Mouse (Mus musculus): ENCODE results near the gene Ptgfrn. TPM values are rescaled to one million over a fixed set of nuclear protein-coding genes. Genes with fewer than 3 reads are reported as not detected.
A peak's percentile ranks its signal among the peaks of the same experiment; 100 is the strongest.

Gene Ptgfrn
- polyA plus RNA-seq, 1 experiment from 2014 or later, result 0.35 TPM

GRCm38 (mm10) chr3:101003575-101004356 lies 106.3 kb downstream of the Ptgfrn start:
- Histone ChIP-seq H3K27ac (ENCODE audit: low read depth) (no peak overlapping the region), H3K4me1 (ENCODE audit: insufficient read depth) (no peaks in the 10 kb centered on the region), H3K4me3 (ENCODE audit: low read depth, low read length) (no peak overlapping the region), H3K9me3 (ENCODE audit: low read length) (no peaks in the 10 kb centered on the region), H3K9ac (replicated peaks) (no peak overlapping the region), H3K36me3 (replicated peaks; ENCODE audit: insufficient read depth, low read length) (no peaks in the 10 kb centered on the region), H3K27me3 (ENCODE audit: insufficient read depth, low read length) (no peaks in the 10 kb centered on the region), H3K4me2 (ENCODE audit: low read depth, low read length) (no peak overlapping the region)
- ATAC-seq (no peak), DNase-seq (no peak)
- no peak for TF ChIP-seq EP300 (IDR thresholded peaks at IDR 0.05; ENCODE audit: low read depth)
- TF ChIP-seq CTCF (IDR thresholded peaks at IDR 0.05; ENCODE audit: low read depth), result 0 out of 2 replicates have a peak, but pooled peaks have one; percentile 8
- WGBS (ENCODE audit: insufficient replicate concordance), result 39% methylated on average over 15 of the region's 15 CpGs

- no peak overlapping the region for H3K9ac ChIP-seq (replicated peaks)
- ATAC-seq, result no peak
- no peaks in the 10 kb centered on the region for H3K36me3 ChIP-seq (replicated peaks; ENCODE audit: insufficient read depth, low read length)
- H3K27me3 ChIP-seq (ENCODE audit: insufficient read depth, low read length), result no peaks in the 10 kb centered on the region
- no peak overlapping the region for H3K4me2 ChIP-seq (ENCODE audit: low read depth, low read length)
- H3K4me3 ChIP-seq (ENCODE audit: low read depth, low read length), result no peak overlapping the region
- TF ChIP-seq EP300 (IDR thresholded peaks at IDR 0.05; ENCODE audit: low read depth) (no peak), CTCF (IDR thresholded peaks at IDR 0.05; ENCODE audit: low read depth) (no peak)
- DNase-seq, result no peak
- no peaks in the 10 kb centered on the region for H3K9me3 ChIP-seq (ENCODE audit: low read length)
- 28% methylated on average over 2 of the region's 2 CpGs for WGBS (ENCODE audit: insufficient replicate concordance)
- H3K27ac ChIP-seq (ENCODE audit: low read depth), result no peak overlapping the region
- peaks cover 3% of the 10 kb centered on the region; the same call in 1 of the 2 replicates for H3K4me1 ChIP-seq (ENCODE audit: insufficient read depth)
Observed at GRCm38 (mm10) chr3:100999732-101000131, 110.3 kb downstream of the Ptgfrn start.

- WGBS (ENCODE audit: insufficient replicate concordance), result 19% methylated on average over 6 of the region's 6 CpGs
Observed at GRCm38 (mm10) chr3:100998904-100999340, 111.2 kb downstream of the Ptgfrn start.

GRCm38 (mm10) chr3:100997785-100998570 lies 112.1 kb downstream of the Ptgfrn start:
- ATAC-seq (no peak), DNase-seq (no peak)
- H3K4me1 ChIP-seq (ENCODE audit: insufficient read depth), result peaks cover 9% of the 10 kb centered on the region; the same call in 1 of the 2 replicates
- H3K4me2 ChIP-seq (ENCODE audit: low read depth, low read length), result no peak overlapping the region
- no peaks in the 10 kb centered on the region for H3K36me3 ChIP-seq (replicated peaks; ENCODE audit: insufficient read depth, low read length)
- no peaks in the 10 kb centered on the region for H3K27me3 ChIP-seq (ENCODE audit: insufficient read depth, low read length)
- no peaks in the 10 kb centered on the region for H3K9me3 ChIP-seq (ENCODE audit: low read length)
- 0 out of 2 replicates have a peak overlapping the region, but pooled peaks have one; percentile 29 for H3K27ac ChIP-seq (ENCODE audit: low read depth)
- no peak overlapping the region for H3K9ac ChIP-seq (replicated peaks)
- TF ChIP-seq EP300 (IDR thresholded peaks at IDR 0.05; ENCODE audit: low read depth) (no peak), CTCF (IDR thresholded peaks at IDR 0.05; ENCODE audit: low read depth) (no peak)
- H3K4me3 ChIP-seq (ENCODE audit: low read depth, low read length), result no peak overlapping the region
- 55% methylated on average over 10 of the region's 10 CpGs for WGBS (ENCODE audit: insufficient replicate concordance)

More at GRCm38 (mm10) chr3:100998904-100999340, 111.2 kb downstream of the Ptgfrn start:
- no peak overlapping the region for H3K9ac ChIP-seq (replicated peaks)
- ATAC-seq (peak; percentile 63; the same call in 1 of the 2 replicates), DNase-seq (peak; percentile 77)
- no peaks in the 10 kb centered on the region for H3K9me3 ChIP-seq (ENCODE audit: low read length)
- no peaks in the 10 kb centered on the region for H3K36me3 ChIP-seq (replicated peaks; ENCODE audit: insufficient read depth, low read length)
- no peak overlapping the region for H3K27ac ChIP-seq (ENCODE audit: low read depth)
- no peak overlapping the region for H3K4me2 ChIP-seq (ENCODE audit: low read depth, low read length)
- TF ChIP-seq CTCF (IDR thresholded peaks at IDR 0.05; ENCODE audit: low read depth) (peak; percentile 91), EP300 (IDR thresholded peaks at IDR 0.05; ENCODE audit: low read depth) (no peak)
- no peaks in the 10 kb centered on the region for H3K27me3 ChIP-seq (ENCODE audit: insufficient read depth, low read length)
- no peak overlapping the region for H3K4me3 ChIP-seq (ENCODE audit: low read depth, low read length)
- peaks cover 6% of the 10 kb centered on the region; the same call in 1 of the 2 replicates for H3K4me1 ChIP-seq (ENCODE audit: insufficient read depth)

GRCm38 (mm10) chr3:100994252-100994651 lies 115.8 kb downstream of the Ptgfrn start:
- DNase-seq, result no peak
- ATAC-seq, result 0 out of 2 replicates have a peak, but pooled peaks have one; percentile 21
- no peak overlapping the region for H3K27ac ChIP-seq (ENCODE audit: low read depth)
- H3K4me3 ChIP-seq (ENCODE audit: low read depth, low read length), result no peak overlapping the region
- TF ChIP-seq CTCF (IDR thresholded peaks at IDR 0.05; ENCODE audit: low read depth) (no peak), EP300 (IDR thresholded peaks at IDR 0.05; ENCODE audit: low read depth) (no peak)
- H3K9ac ChIP-seq (replicated peaks), result no peak overlapping the region
- no peak overlapping the region for H3K4me2 ChIP-seq (ENCODE audit: low read depth, low read length)
- H3K36me3 ChIP-seq (replicated peaks; ENCODE audit: insufficient read depth, low read length), result no peaks in the 10 kb centered on the region
- H3K4me1 ChIP-seq (ENCODE audit: insufficient read depth), result peaks cover 9% of the 10 kb centered on the region; the same call in 1 of the 2 replicates
- 65% methylated on average over 4 of the region's 4 CpGs for WGBS (ENCODE audit: insufficient replicate concordance)
- H3K27me3 ChIP-seq (ENCODE audit: insufficient read depth, low read length), result no peaks in the 10 kb centered on the region
- no peaks in the 10 kb centered on the region for H3K9me3 ChIP-seq (ENCODE audit: low read length)

- Histone ChIP-seq H3K36me3 (replicated peaks; ENCODE audit: insufficient read depth, low read length) (no peaks in the 10 kb centered on the region), H3K27ac (ENCODE audit: low read depth) (0 out of 2 replicates have a peak overlapping the region, but pooled peaks have one; percentile 22), H3K9me3 (ENCODE audit: low read length) (no peaks in the 10 kb centered on the region), H3K4me2 (ENCODE audit: low read depth, low read length) (no peak overlapping the region), H3K4me1 (ENCODE audit: insufficient read depth) (peaks cover 9% of the 10 kb centered on the region; the same call in 1 of the 2 replicates), H3K9ac (replicated peaks) (no peak overlapping the region), H3K4me3 (ENCODE audit: low read depth, low read length) (no peak overlapping the region), H3K27me3 (ENCODE audit: insufficient read depth, low read length) (no peaks in the 10 kb centered on the region)
- WGBS (ENCODE audit: insufficient replicate concordance), result 24% methylated on average over 15 of the region's 15 CpGs
- DNase-seq (peak; percentile 34), ATAC-seq (peak; percentile 38; the same call in 1 of the 2 replicates)
- TF ChIP-seq EP300 (IDR thresholded peaks at IDR 0.05; ENCODE audit: low read depth) (no peak), CTCF (IDR thresholded peaks at IDR 0.05; ENCODE audit: low read depth) (no peak)
Observed at GRCm38 (mm10) chr3:100993718-100994117, 116.4 kb downstream of the Ptgfrn start.

Data from liver, postnatal 0 days (tissue).